Mouse (Mus musculus): Measurements from ENCODE around the gene Gm20867. TPM values are rescaled to one million over a fixed set of nuclear protein-coding genes. Genes with fewer than 3 reads are reported as not detected.
"Not testable (repeated sequence)": the region's sequence is repeated elsewhere in the genome, so short reads cannot be mapped to it uniquely, and the experiment has no call there.

The Gm20867 gene
- total RNA-seq (2014; fragmentation: Nextera tagmentation) (not detected in 2 replicates), total RNA-seq (2017) (not detected in 2 replicates), polyA plus RNA-seq (2012) (not detected in 2 replicates)

- H3K27me3 ChIP-seq (ENCODE audit: insufficient read depth, low read length); H3K9me3 ChIP-seq (replicated peaks); DNase-seq (ENCODE audit: low spot score); H3K4me1 ChIP-seq (ENCODE audit: insufficient read depth, low read depth, low read length); H3K36me3 ChIP-seq (replicated peaks); ATAC-seq (ENCODE audit: extremely low read depth, insufficient number of reproducible peaks, low FRiP score, poor library complexity, severe bottlenecking); H3K4me3 ChIP-seq (ENCODE audit: low read depth, low read length): not testable (repeated sequence)
Measured at GRCm38 (mm10) chrY:77963104-77963503, at the start of gene Gm20867. Gene Gm20867, minus strand, starts transcription at chrY:77963204.

Other genes starting within 250 kb of the Gm20867 start
- not detected in 2 replicates for gene Gm29564, start 249.8 kb upstream of the Gm20867 start, total RNA-seq (2014; fragmentation: Nextera tagmentation)
- gene Gm29564, start 249.8 kb upstream of the Gm20867 start, total RNA-seq (2017), result not detected in 2 replicates
- not detected in 2 replicates for gene Gm29564, start 249.8 kb upstream of the Gm20867 start, polyA plus RNA-seq (2012)